Mouse (Mus musculus): Measurements from ENCODE around the gene Tes. TPM values are rescaled to one million over a fixed set of nuclear protein-coding genes. Genes with fewer than 3 reads are reported as not detected.
A peak's percentile ranks its signal among the peaks of the same experiment; 100 is the strongest.

The Tes gene
- polyA plus RNA-seq, 2 experiments: 54.2 to 69.1 TPM

GRCm38 (mm10) chr6:17087485-17087884 lies 22.5 kb downstream of the Tes start:
- peak; percentile 80 for DNase-seq (ENCODE audit: low spot score)
- Histone ChIP-seq H3K9ac (ENCODE audit: low read depth, low read length, severe bottlenecking) (no peak overlapping the region), H3K9me3 (ENCODE audit: control insufficient read depth, low read length) (no peaks in the 10 kb centered on the region), H3K36me3 (ENCODE audit: control insufficient read depth, insufficient read depth, low read length) (peaks cover 4% of the 10 kb centered on the region; the same call in 1 of the 2 replicates), H3K4me1 (ENCODE audit: control insufficient read depth, insufficient read depth, low read length) (peaks cover 13% of the 10 kb centered on the region), H3K4me3 (replicated peaks; ENCODE audit: low read length) (no peak overlapping the region), H3K27me3 (ENCODE audit: control insufficient read depth, insufficient read depth, low read length) (no peaks in the 10 kb centered on the region), H3K27ac (replicated peaks; ENCODE audit: low read depth, low read length) (no peak overlapping the region), H3K4me2 (replicated peaks; ENCODE audit: low read depth, low read length, severe bottlenecking) (no peak overlapping the region)
- no peak for TF ChIP-seq POLR2A (IDR thresholded peaks at IDR 0.05; ENCODE audit: borderline replicate concordance, extremely low read depth, insufficient read depth, insufficient read length)
- no peak for ATAC-seq (ENCODE audit: low FRiP score, low read depth)
- WGBS: 71% methylated on average over 6 of the region's 6 CpGs

DNA sequence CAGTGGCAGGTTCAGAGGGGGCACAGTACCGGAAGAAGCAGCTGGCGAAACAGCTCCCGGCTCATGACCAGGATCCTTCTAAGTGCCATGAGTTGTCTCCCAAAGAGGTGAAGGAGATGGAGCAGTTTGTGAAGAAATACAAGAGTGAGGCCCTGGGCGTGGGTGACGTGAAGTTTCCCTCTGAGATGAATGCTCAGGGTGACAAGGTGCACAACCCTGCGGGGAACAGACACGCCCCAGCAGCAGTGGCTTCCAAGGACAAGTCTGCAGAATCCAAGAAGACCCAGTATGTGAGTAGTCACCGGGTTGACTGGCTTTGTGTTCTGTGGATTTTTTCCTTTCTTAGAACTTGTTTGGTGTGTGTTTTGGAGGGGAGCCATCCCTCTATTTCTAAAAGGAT lies 32.4 kb downstream of the Tes start:
- ATAC-seq (ENCODE audit: low FRiP score, low read depth): no peak
- WGBS: 91% methylated on average over 8 of the region's 8 CpGs

DNA sequence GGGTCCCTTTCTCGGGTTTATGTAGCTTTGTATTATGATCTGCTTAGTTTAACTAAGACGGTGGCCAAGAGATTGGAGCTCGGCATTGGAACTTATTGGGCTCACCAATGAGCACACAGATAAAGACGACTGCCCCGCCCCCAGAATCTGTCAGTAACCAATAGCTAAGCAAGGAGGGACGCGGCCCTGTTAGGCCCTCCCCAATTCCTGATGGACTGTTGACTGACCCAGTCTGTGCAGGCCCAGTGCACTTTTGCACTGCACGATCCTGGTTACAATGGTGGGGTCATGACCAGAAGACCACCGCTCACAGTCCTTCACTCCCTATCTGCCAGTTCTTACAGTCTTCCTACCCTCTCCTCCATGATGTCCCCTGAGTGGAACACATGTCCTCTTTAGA lies 33.6 kb downstream of the Tes start:
- H3K4me3 ChIP-seq (replicated peaks; ENCODE audit: low read length): no peak overlapping the region

More for the DNA sequence above, 32.4 kb downstream of the Tes start:
- no peak overlapping the region for H3K4me3 ChIP-seq (replicated peaks; ENCODE audit: low read length)
- no peak overlapping the region for H3K27ac ChIP-seq (replicated peaks; ENCODE audit: low read depth, low read length)
- no peak overlapping the region for H3K9ac ChIP-seq (ENCODE audit: low read depth, low read length, severe bottlenecking)
- no peaks in the 10 kb centered on the region for H3K9me3 ChIP-seq (ENCODE audit: control insufficient read depth, low read length)
- peaks cover 39% of the 10 kb centered on the region for H3K36me3 ChIP-seq (ENCODE audit: control insufficient read depth, insufficient read depth, low read length)
- no peak for DNase-seq (ENCODE audit: low spot score)
- H3K4me2 ChIP-seq (replicated peaks; ENCODE audit: low read depth, low read length, severe bottlenecking): no peak overlapping the region
- no peaks in the 10 kb centered on the region for H3K27me3 ChIP-seq (ENCODE audit: control insufficient read depth, insufficient read depth, low read length)
- H3K4me1 ChIP-seq (ENCODE audit: control insufficient read depth, insufficient read depth, low read length): peaks cover 4% of the 10 kb centered on the region; the same call in 1 of the 2 replicates
- TF ChIP-seq POLR2A (IDR thresholded peaks at IDR 0.05; ENCODE audit: borderline replicate concordance, extremely low read depth, insufficient read depth, insufficient read length): no peak

GRCm38 (mm10) chr6:17099477-17100130 lies 34.7 kb downstream of the Tes start:
- Histone ChIP-seq H3K9me3 (ENCODE audit: control insufficient read depth, low read length) (no peaks in the 10 kb centered on the region), H3K4me3 (replicated peaks; ENCODE audit: low read length) (no peak overlapping the region), H3K4me1 (ENCODE audit: control insufficient read depth, insufficient read depth, low read length) (no peaks in the 10 kb centered on the region), H3K36me3 (ENCODE audit: control insufficient read depth, insufficient read depth, low read length) (peaks cover 46% of the 10 kb centered on the region), H3K9ac (ENCODE audit: low read depth, low read length, severe bottlenecking) (no peak overlapping the region), H3K27ac (replicated peaks; ENCODE audit: low read depth, low read length) (no peak overlapping the region), H3K27me3 (ENCODE audit: control insufficient read depth, insufficient read depth, low read length) (no peaks in the 10 kb centered on the region), H3K4me2 (replicated peaks; ENCODE audit: low read depth, low read length, severe bottlenecking) (no peak overlapping the region)
- WGBS: 80% methylated on average over 25 of the region's 25 CpGs
- DNase-seq (ENCODE audit: low spot score): no peak
- no peak for ATAC-seq (ENCODE audit: low FRiP score, low read depth)
- no peak for TF ChIP-seq POLR2A (IDR thresholded peaks at IDR 0.05; ENCODE audit: borderline replicate concordance, extremely low read depth, insufficient read depth, insufficient read length)

More for the DNA sequence above, 33.6 kb downstream of the Tes start:
- H3K4me2 ChIP-seq (replicated peaks; ENCODE audit: low read depth, low read length, severe bottlenecking): no peak overlapping the region
- H3K27me3 ChIP-seq (ENCODE audit: control insufficient read depth, insufficient read depth, low read length): no peaks in the 10 kb centered on the region
- ATAC-seq (ENCODE audit: low FRiP score, low read depth): no peak
- no peak for TF ChIP-seq POLR2A (IDR thresholded peaks at IDR 0.05; ENCODE audit: borderline replicate concordance, extremely low read depth, insufficient read depth, insufficient read length)
- no peak overlapping the region for H3K27ac ChIP-seq (replicated peaks; ENCODE audit: low read depth, low read length)
- H3K4me1 ChIP-seq (ENCODE audit: control insufficient read depth, insufficient read depth, low read length): no peaks in the 10 kb centered on the region
- no peaks in the 10 kb centered on the region for H3K9me3 ChIP-seq (ENCODE audit: control insufficient read depth, low read length)
- 91% methylated on average over 9 of the region's 9 CpGs for WGBS
- peaks cover 44% of the 10 kb centered on the region for H3K36me3 ChIP-seq (ENCODE audit: control insufficient read depth, insufficient read depth, low read length)
- DNase-seq (ENCODE audit: low spot score): no peak
- H3K9ac ChIP-seq (ENCODE audit: low read depth, low read length, severe bottlenecking): no peak overlapping the region

GRCm38 (mm10) chr6:17105714-17106113 lies 40.8 kb downstream of the Tes start:
- peaks cover 22% of the 10 kb centered on the region for H3K36me3 ChIP-seq (ENCODE audit: control insufficient read depth, insufficient read depth, low read length)
- no peaks in the 10 kb centered on the region for H3K4me1 ChIP-seq (ENCODE audit: control insufficient read depth, insufficient read depth, low read length)
- TF ChIP-seq POLR2A (IDR thresholded peaks at IDR 0.05; ENCODE audit: borderline replicate concordance, extremely low read depth, insufficient read depth, insufficient read length): no peak
- no peaks in the 10 kb centered on the region for H3K27me3 ChIP-seq (ENCODE audit: control insufficient read depth, insufficient read depth, low read length)
- H3K4me3 ChIP-seq (replicated peaks; ENCODE audit: low read length): no peak overlapping the region
- no peak overlapping the region for H3K9ac ChIP-seq (ENCODE audit: low read depth, low read length, severe bottlenecking)
- ATAC-seq (ENCODE audit: low FRiP score, low read depth) (no peak), DNase-seq (ENCODE audit: low spot score) (peak; percentile 49)
- H3K27ac ChIP-seq (replicated peaks; ENCODE audit: low read depth, low read length): no peak overlapping the region
- H3K9me3 ChIP-seq (ENCODE audit: control insufficient read depth, low read length): no peaks in the 10 kb centered on the region
- no peak overlapping the region for H3K4me2 ChIP-seq (replicated peaks; ENCODE audit: low read depth, low read length, severe bottlenecking)

All from limb, embryonic 14.5 days (tissue).